Mouse (Mus musculus) gastrocnemius, postnatal 14 days (tissue): ENCODE results near the gene Olfr1115. TPM values are rescaled to one million over a fixed set of nuclear protein-coding genes. Genes with fewer than 3 reads are reported as not detected.
"Not testable (repeated sequence)": the region's sequence is repeated elsewhere in the genome, so short reads cannot be mapped to it uniquely, and the experiment has no call there.

Experiments used
- DNase-seq: peaks from one replicate; pipeline ENCODE4 v3.0.0; 2021; ENCODE audit warnings: mixed read lengths
- intact Hi-C: fragments of 180-260 bp; cut with DNase I; formaldehyde crosslinking; loops from one replicate; pipeline ENCODE4 v1.15.1; 2025; ENCODE audit warnings: low total_unique reads
- long read RNA-seq, 2 experiments: library from polyadenylated mRNA; stranded (forward); transcript quantifications; one replicate each; pipeline ENCODE4 v2.0.0; 2021
- microRNA-seq, 2 experiments: library from miRNA; unstranded; fragments of <30 nt; microRNA quantifications; one replicate each; pipeline ENCODE4 v1.2.0; 2021
- total RNA-seq, 2 experiments: library from RNA; stranded (reverse); gene quantifications; 2 replicates each; pipeline ENCODE4 v1.2.3; 2021

The Olfr1115 gene
- not detected for total RNA-seq
- long read RNA-seq, experiment 1: 0 reads
- long read RNA-seq, experiment 2: 0 reads

- intact Hi-C loops: no loop called here
These were observed at the start of gene Olfr1115 for GRCm38 (mm10) chr2:87247713-87248112. Gene Olfr1115, plus strand, starts transcription at chr2:87248013.

GRCm38 (mm10) chr2:87208670-87209069 lies 39.1 kb upstream of the Olfr1115 start, which contains the start of gene Olfr1113:
Gene Olfr1113, plus strand, starts transcription at chr2:87208970.
- intact Hi-C loops: no loop called here
- DNase-seq: no peak

More at GRCm38 (mm10) chr2:87247713-87248112, at the start of gene Olfr1115:
- no peak for DNase-seq

DNA sequence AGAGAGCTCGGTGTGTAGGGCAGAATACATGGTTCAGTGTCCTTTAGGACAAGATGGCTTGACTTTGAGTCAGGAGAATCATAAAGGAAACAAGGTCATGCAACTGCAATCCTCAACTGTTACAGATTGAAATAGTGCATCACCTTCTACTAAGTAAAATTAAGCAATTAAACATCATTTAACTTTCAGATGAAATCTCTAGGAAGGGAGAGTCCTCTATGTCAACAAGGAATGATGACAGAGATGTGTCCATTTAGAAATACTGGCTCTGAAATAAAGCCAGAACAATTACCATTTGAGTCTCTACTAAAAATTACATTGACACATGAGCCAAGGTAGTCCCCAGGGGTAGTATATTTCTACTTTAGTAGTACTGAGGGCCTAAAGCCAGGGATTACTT lies 19.4 kb downstream of the Olfr1115 start, which contains the start of gene Olfr1116:
TSS of gene Olfr1116 (plus strand) at position 301 of the 400 bp plus-strand sequence.
- intact Hi-C loops: no loop called here
- DNase-seq: no peak

DNA sequence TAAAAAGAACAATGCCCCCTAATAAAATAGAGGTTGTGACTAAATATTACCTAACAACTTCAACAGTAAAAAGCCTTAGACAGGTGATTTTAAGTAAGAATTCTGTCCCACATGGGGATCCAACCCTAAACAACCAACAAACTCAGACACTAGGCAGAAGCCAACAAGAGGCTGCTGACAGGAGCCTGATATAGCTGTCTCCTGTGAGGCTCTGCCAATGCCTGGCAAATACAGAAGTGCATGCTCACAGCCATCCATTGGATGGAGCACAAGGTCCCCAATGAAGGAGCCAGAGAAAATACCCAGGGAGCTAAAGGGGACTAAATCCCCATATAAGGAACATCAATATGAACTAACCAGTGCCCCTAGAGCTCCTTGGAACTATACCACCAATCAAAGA lies 46.2 kb downstream of the Olfr1115 start:
- intact Hi-C loops, DNase-seq: not testable (repeated sequence)

Small RNA genes within 50 kb of the gene (microRNA-seq; reads per million reads assigned to microRNA genes)
- gene Gm27438: 0 reads per million in 2 experiments

Other genes starting within 250 kb of the Olfr1115 start
- not detected for gene Olfr1102, start 249.6 kb upstream of the Olfr1115 start, total RNA-seq
- gene Olfr1104, start 220.9 kb upstream of the Olfr1115 start, total RNA-seq: not detected
- gene Olfr1105, start 211.5 kb upstream of the Olfr1115 start, total RNA-seq: not detected
- not detected for gene Olfr1106, start 195.7 kb upstream of the Olfr1115 start, total RNA-seq
- not detected for gene Olfr1107, start 172.2 kb upstream of the Olfr1115 start, total RNA-seq
- gene Olfr1109, start 152.0 kb upstream of the Olfr1115 start, total RNA-seq: not detected
- gene Olfr259, start 133.4 kb upstream of the Olfr1115 start, total RNA-seq: not detected
- gene Olfr1110, start 107.7 kb upstream of the Olfr1115 start, total RNA-seq: not detected
- gene Olfr1111, start 95.4 kb upstream of the Olfr1115 start, total RNA-seq: not detected
- not detected for gene Olfr1112, start 60.2 kb upstream of the Olfr1115 start, total RNA-seq
- gene Olfr1113, start 39.0 kb upstream of the Olfr1115 start, total RNA-seq: not detected
- not detected for gene Olfr1116, start 19.5 kb downstream of the Olfr1115 start, total RNA-seq
- gene Olfr1118, start 59.6 kb downstream of the Olfr1115 start, total RNA-seq: not detected
- gene Olfr1120, start 106.8 kb downstream of the Olfr1115 start, total RNA-seq: not detected
- not detected for gene Olfr1121, start 121.9 kb downstream of the Olfr1115 start, total RNA-seq
- not detected for gene Olfr1122, start 137.8 kb downstream of the Olfr1115 start, total RNA-seq
- gene Olfr1123, start 168.6 kb downstream of the Olfr1115 start, total RNA-seq: not detected
- not detected for gene Olfr1124, start 182.3 kb downstream of the Olfr1115 start, total RNA-seq
- gene Olfr1126, start 205.9 kb downstream of the Olfr1115 start, total RNA-seq: not detected
- gene Pramel7, start 249.1 kb downstream of the Olfr1115 start, total RNA-seq: not detected